ENCODE assay signal across 15 mouse cellular contexts in genomic region chr4:99652576-99653210, GRCm38 (mm10). TPM values are rescaled to one million over a fixed set of nuclear protein-coding genes. Genes with fewer than 3 reads are reported as not detected.
DNase-seq lines count a peak whose midpoint lies in the region; ATAC-seq and TF ChIP-seq lines count a peak whose summit lies in the region.
"Had no signal": no experiment of that assay in that cellular context is flagged by ENCODE, and none has a peak within 500 bp of the region (broad histone marks: within the 10 kb centered on the region; RNA-seq: fewer than 3 reads in every experiment).

No protein-coding gene starts in this region.

- no peaks in the 10 kb centered on the region for H3K9me3 ChIP-seq in midbrain, embryonic 10.5 days (replicated peaks)
- H3K9me3 ChIP-seq in midbrain, embryonic 13.5 days: no peaks in the 10 kb centered on the region
- H3K9me3 ChIP-seq in hindbrain, embryonic 15.5 days: no peaks in the 10 kb centered on the region
- H3K9me3 ChIP-seq: midbrain, embryonic 12.5 days had no signal

- intact Hi-C loops in left cerebral cortex, adult 2 months (cut with DNase I): no loop called here

- DNase-seq in heart, adult 11 months: peak; percentile 86
- no peak for DNase-seq in heart, adult 8-10 months (ENCODE audit: low spot score)
- peak; percentile 30 for DNase-seq in midbrain, embryonic 10.5 days (ENCODE audit: low spot score)
- peak; percentile 7 for DNase-seq in yolk sac, embryonic 10.5 days (ENCODE audit: low spot score)
- DNase-seq in left cerebral cortex, adult 2 months (ENCODE audit: extremely low spot score in 1 of 2, low spot score in 2 of 2): no peak
- DNase-seq in frontal cortex, postnatal 25 days (ENCODE audit: low spot score in 2 of 2): no peak
- DNase-seq: adrenal gland, postnatal 36 days; kidney, adult 18-20 months; liver had no signal

- ATAC-seq in midbrain, embryonic 13.5 days: no peak
- ATAC-seq in hindbrain, embryonic 15.5 days (ENCODE audit: low FRiP score, low read depth): no peak

- H3K9ac ChIP-seq in midbrain, embryonic 13.5 days (replicated peaks): no peak overlapping the region
- no peak overlapping the region for H3K9ac ChIP-seq in hindbrain, embryonic 15.5 days
- H3K9ac ChIP-seq: midbrain, embryonic 12.5 days had no signal

- peaks cover 100% of the 10 kb centered on the region for H3K27me3 ChIP-seq in midbrain, embryonic 10.5 days (ENCODE audit: low read depth, poor library complexity, severe bottlenecking)
- peaks cover 98% of the 10 kb centered on the region for H3K27me3 ChIP-seq in midbrain, embryonic 13.5 days
- peaks cover 78% of the 10 kb centered on the region for H3K27me3 ChIP-seq in hindbrain, embryonic 15.5 days

- peaks cover 47% of the 10 kb centered on the region for H3K4me1 ChIP-seq in midbrain, embryonic 10.5 days
- peaks cover 28% of the 10 kb centered on the region for H3K4me1 ChIP-seq in midbrain, embryonic 13.5 days (replicated peaks)
- peaks cover 27% of the 10 kb centered on the region for H3K4me1 ChIP-seq in hindbrain, embryonic 15.5 days (replicated peaks)

- H3K4me2 ChIP-seq in midbrain, embryonic 13.5 days (replicated peaks): no peak overlapping the region
- no peak overlapping the region for H3K4me2 ChIP-seq in hindbrain, embryonic 15.5 days
- H3K4me2 ChIP-seq: midbrain, embryonic 12.5 days had no signal

- no peak overlapping the region for H3K4me3 ChIP-seq in midbrain, embryonic 10.5 days
- no peak overlapping the region for H3K4me3 ChIP-seq in midbrain, embryonic 13.5 days (replicated peaks)
- H3K4me3 ChIP-seq in hindbrain, embryonic 15.5 days: peak overlapping the region; percentile 7; the same call in 1 of the 2 replicates
- no peak overlapping the region for H3K4me3 ChIP-seq in left cerebral cortex, adult 2 months
- H3K4me3 ChIP-seq: midbrain, embryonic 12.5 days had no signal

- no peak overlapping the region for H3K27ac ChIP-seq in midbrain, embryonic 10.5 days (replicated peaks)
- no peak overlapping the region for H3K27ac ChIP-seq in midbrain, embryonic 13.5 days
- H3K27ac ChIP-seq in hindbrain, embryonic 15.5 days (replicated peaks): no peak overlapping the region
- H3K27ac ChIP-seq in left cerebral cortex, adult 2 months: no peak overlapping the region
- H3K27ac ChIP-seq: midbrain, embryonic 12.5 days had no signal

- no peaks in the 10 kb centered on the region for H3K36me3 ChIP-seq in midbrain, embryonic 10.5 days
- no peaks in the 10 kb centered on the region for H3K36me3 ChIP-seq in midbrain, embryonic 13.5 days
- H3K36me3 ChIP-seq in hindbrain, embryonic 15.5 days: no peaks in the 10 kb centered on the region
- H3K36me3 ChIP-seq: midbrain, embryonic 12.5 days had no signal

- TF ChIP-seq CTCF in left cerebral cortex, adult 2 months (IDR thresholded peaks at IDR 0.05): no peak

- WGBS in midbrain, embryonic 10.5 days: 2% methylated on average over 19 of the region's 19 CpGs
- WGBS in midbrain, embryonic 13.5 days: 2% methylated on average over 19 of the region's 19 CpGs
- 3% methylated on average over 19 of the region's 19 CpGs for WGBS in hindbrain, embryonic 15.5 days

RNA-seq across cellular contexts. Expression of gene Foxd3, which starts 3.4 kb away (rescaled TPM):
- under 1 TPM; 0.34 to 0.69 (median 0.41) TPM for total RNA-seq in heart, adult 8-10 months (2022)
- 0.05 and 0.23 TPM in 2 replicates for polyA plus RNA-seq in midbrain, embryonic 10.5 days (2016; fragmentation: Nextera tagmentation; extraction: Ambion mirVana)
- polyA plus RNA-seq in midbrain, embryonic 13.5 days (2015; fragmentation: Nextera tagmentation; extraction: Ambion mirVana): 0.08 TPM in 1 of 2 replicates, not detected in the other
- 1.8 and 2.1 TPM in 2 replicates for polyA plus RNA-seq in hindbrain, embryonic 15.5 days (2015; fragmentation: Nextera tagmentation; extraction: Ambion mirVana)
- not detected for total RNA-seq in left cerebral cortex, adult 2 months (2021)
- total RNA-seq: granulocyte monocyte progenitor cell, adult 5-6 weeks; neutrophil, adult 5-6 weeks had no signal
- polyA plus RNA-seq: C2C12 had no signal

Comparison
In these comparisons a context has a peak if more than half of its experiments do, and no peak if none do; other contexts are left out.
1. DNase-seq: peak in heart, adult 11 months (single experiment), midbrain, embryonic 10.5 days (single experiment) and yolk sac, embryonic 10.5 days (single experiment); none in heart, adult 8-10 months (single experiment), left cerebral cortex, adult 2 months (0 of 2) and frontal cortex, postnatal 25 days (0 of 2).